In the genomic region with DNA sequence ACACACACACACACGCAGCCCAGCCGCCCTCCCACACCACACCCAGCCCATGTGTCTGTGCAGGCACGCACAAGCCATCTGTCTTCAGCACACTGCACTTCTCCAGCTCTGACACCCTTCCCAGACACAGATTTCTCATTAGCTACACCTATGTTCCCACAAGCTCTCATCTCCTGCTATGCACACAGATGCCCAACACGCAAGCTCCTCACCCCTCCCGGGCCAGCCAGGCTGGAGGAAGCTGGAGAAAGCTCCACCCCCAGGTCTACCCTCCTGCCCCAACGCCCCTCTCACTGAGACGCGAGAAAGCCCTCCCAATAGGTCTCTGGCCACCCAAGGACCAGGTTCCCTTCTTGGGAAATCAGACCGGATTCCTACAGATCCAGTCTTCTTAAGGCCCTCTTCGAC, we compare ENCODE assay signal across 9 mouse cellular contexts. TPM values are rescaled to one million over a fixed set of nuclear protein-coding genes. Genes with fewer than 3 reads are reported as not detected.
DNase-seq lines count a peak whose midpoint lies in the region; ATAC-seq and TF ChIP-seq lines count a peak whose summit lies in the region.
"Had no signal": no experiment of that assay in that cellular context is flagged by ENCODE, and none has a peak within 500 bp of the region (broad histone marks: within the 10 kb centered on the region; RNA-seq: fewer than 3 reads in every experiment).

No protein-coding gene starts in this region.

- ATAC-seq in lung, postnatal 0 days = peak; percentile 16
- no peak for ATAC-seq in embryonic facial prominence, embryonic 13.5 days (ENCODE audit: insufficient number of reproducible peaks, insufficient read depth, low FRiP score, low TSS enrichment, low read depth)
- ATAC-seq in limb, embryonic 12.5 days (ENCODE audit: insufficient number of reproducible peaks, insufficient read depth, low FRiP score, low TSS enrichment, low read depth) = no peak

- no peak for TF ChIP-seq CTCF in lung, postnatal 0 days (IDR thresholded peaks at IDR 0.05)

- no peak overlapping the region for H3K9ac ChIP-seq in lung, postnatal 0 days (replicated peaks; ENCODE audit: low read depth)
- H3K9ac ChIP-seq in embryonic facial prominence, embryonic 13.5 days = peak overlapping the region; percentile 80
- peak overlapping the region; percentile 75 for H3K9ac ChIP-seq in limb, embryonic 12.5 days (replicated peaks)

- no peak for DNase-seq in lung, postnatal 0 days (ENCODE audit: low spot score)
- DNase-seq in lung, postnatal 10 days = no peak
- peak; percentile 16 for DNase-seq in heart, postnatal 4 days
- peak; percentile 59 for DNase-seq in right cerebral cortex, postnatal 25 days
- DNase-seq in gastrocnemius, postnatal 10 days = no peak
- no peak for DNase-seq in ovary, postnatal 36 days (ENCODE audit: low spot score)

- no peak overlapping the region for H3K4me3 ChIP-seq in lung, postnatal 0 days (ENCODE audit: low read depth, low read length)
- peak overlapping the region; percentile 67 for H3K4me3 ChIP-seq in embryonic facial prominence, embryonic 13.5 days
- peak overlapping the region; percentile 63 for H3K4me3 ChIP-seq in limb, embryonic 12.5 days (replicated peaks)

- H3K4me1 ChIP-seq in lung, postnatal 0 days (ENCODE audit: insufficient read depth, low read depth, low read length) = peaks cover 32% of the 10 kb centered on the region
- peaks cover 67% of the 10 kb centered on the region for H3K4me1 ChIP-seq in embryonic facial prominence, embryonic 13.5 days
- H3K4me1 ChIP-seq in limb, embryonic 12.5 days (replicated peaks) = peaks cover 83% of the 10 kb centered on the region

- WGBS in lung, postnatal 0 days = 5% methylated on average over 10 of the region's 10 CpGs
- 6% methylated on average over 10 of the region's 10 CpGs for WGBS in embryonic facial prominence, embryonic 13.5 days
- 1% methylated on average over 10 of the region's 10 CpGs for WGBS in limb, embryonic 12.5 days

- TF ChIP-seq EP300 in lung, postnatal 0 days (IDR thresholded peaks at IDR 0.05) = no peak

- peaks cover 35% of the 10 kb centered on the region for H3K27me3 ChIP-seq in lung, postnatal 0 days (replicated peaks; ENCODE audit: insufficient read depth, low read length)
- no peaks in the 10 kb centered on the region for H3K27me3 ChIP-seq in embryonic facial prominence, embryonic 13.5 days
- 0 out of 2 replicates have a peak, but pooled peaks cover 3% of the 10 kb centered on the region for H3K27me3 ChIP-seq in limb, embryonic 12.5 days

- no peaks in the 10 kb centered on the region for H3K9me3 ChIP-seq in lung, postnatal 0 days (ENCODE audit: low read length)
- H3K9me3 ChIP-seq in embryonic facial prominence, embryonic 13.5 days = 0 out of 2 replicates have a peak, but pooled peaks cover 4% of the 10 kb centered on the region
- H3K9me3 ChIP-seq in limb, embryonic 12.5 days = peaks cover 4% of the 10 kb centered on the region; the same call in 1 of the 2 replicates

- H3K36me3 ChIP-seq in lung, postnatal 0 days (ENCODE audit: insufficient read depth, low read length) = no peaks in the 10 kb centered on the region
- H3K36me3 ChIP-seq in embryonic facial prominence, embryonic 13.5 days = peaks cover 12% of the 10 kb centered on the region; the same call in 1 of the 2 replicates
- 0 out of 2 replicates have a peak, but pooled peaks cover 7% of the 10 kb centered on the region for H3K36me3 ChIP-seq in limb, embryonic 12.5 days

- H3K4me2 ChIP-seq in lung, postnatal 0 days (replicated peaks; ENCODE audit: low read depth, low read length) = peak overlapping the region; percentile 52
- peak overlapping the region; percentile 91 for H3K4me2 ChIP-seq in embryonic facial prominence, embryonic 13.5 days
- peak overlapping the region; percentile 92 for H3K4me2 ChIP-seq in limb, embryonic 12.5 days

- no peak overlapping the region for H3K27ac ChIP-seq in lung, postnatal 0 days (ENCODE audit: low read length)
- H3K27ac ChIP-seq in embryonic facial prominence, embryonic 13.5 days = peak overlapping the region; percentile 86
- peak overlapping the region; percentile 87 for H3K27ac ChIP-seq in limb, embryonic 12.5 days

RNA-seq across cellular contexts. Expression of a gene that starts 4.4 kb away (rescaled TPM):
- polyA plus RNA-seq in lung, postnatal 0 days (2015; fragmentation: Nextera tagmentation; extraction: Ambion mirVana) = 2.1 and 2.2 TPM in 2 replicates
- polyA plus RNA-seq in embryonic facial prominence, embryonic 13.5 days (2015; fragmentation: Nextera tagmentation; extraction: Ambion mirVana) = 35.3 and 41.1 TPM in 2 replicates
- total RNA-seq in heart, postnatal 4 days (2021) = 1 to 10 TPM; 3.1 to 3.2 TPM
- polyA plus RNA-seq in limb, embryonic 12.5 days (2016; fragmentation: Nextera tagmentation; extraction: Ambion mirVana) = 27.6 and 29.5 TPM in 2 replicates
- total RNA-seq in gastrocnemius, postnatal 10 days (2021) = 1 to 10 TPM; 2.1 to 2.9 TPM
- total RNA-seq: hematopoietic stem cell, adult 5-6 weeks had no signal

Comparison
In these comparisons a context has a peak if more than half of its experiments do, and no peak if none do; other contexts are left out.
1. DNase-seq: peak in heart, postnatal 4 days (single experiment) and right cerebral cortex, postnatal 25 days (single experiment); none in lung, postnatal 0 days (single experiment), lung, postnatal 10 days (single experiment), gastrocnemius, postnatal 10 days (single experiment) and ovary, postnatal 36 days (single experiment).
2. Peak in every context shown above with its lines, with median percentiles within 50 percentile points of each other: H3K4me2 ChIP-seq.